Mouse (Mus musculus): ENCODE results near the gene Ubash3a. TPM values are rescaled to one million over a fixed set of nuclear protein-coding genes. Genes with fewer than 3 reads are reported as not detected.
A peak's percentile ranks its signal among the peaks of the same experiment; 100 is the strongest.

The Ubash3a gene
- total RNA-seq, 2 experiments from 2014 or later = 0.19 TPM; not detected in 1

- no peak for DNase-seq
Measured at GRCm38 (mm10) chr17:31280269-31280668, 72.6 kb downstream of the Ubash3a start.

DNA sequence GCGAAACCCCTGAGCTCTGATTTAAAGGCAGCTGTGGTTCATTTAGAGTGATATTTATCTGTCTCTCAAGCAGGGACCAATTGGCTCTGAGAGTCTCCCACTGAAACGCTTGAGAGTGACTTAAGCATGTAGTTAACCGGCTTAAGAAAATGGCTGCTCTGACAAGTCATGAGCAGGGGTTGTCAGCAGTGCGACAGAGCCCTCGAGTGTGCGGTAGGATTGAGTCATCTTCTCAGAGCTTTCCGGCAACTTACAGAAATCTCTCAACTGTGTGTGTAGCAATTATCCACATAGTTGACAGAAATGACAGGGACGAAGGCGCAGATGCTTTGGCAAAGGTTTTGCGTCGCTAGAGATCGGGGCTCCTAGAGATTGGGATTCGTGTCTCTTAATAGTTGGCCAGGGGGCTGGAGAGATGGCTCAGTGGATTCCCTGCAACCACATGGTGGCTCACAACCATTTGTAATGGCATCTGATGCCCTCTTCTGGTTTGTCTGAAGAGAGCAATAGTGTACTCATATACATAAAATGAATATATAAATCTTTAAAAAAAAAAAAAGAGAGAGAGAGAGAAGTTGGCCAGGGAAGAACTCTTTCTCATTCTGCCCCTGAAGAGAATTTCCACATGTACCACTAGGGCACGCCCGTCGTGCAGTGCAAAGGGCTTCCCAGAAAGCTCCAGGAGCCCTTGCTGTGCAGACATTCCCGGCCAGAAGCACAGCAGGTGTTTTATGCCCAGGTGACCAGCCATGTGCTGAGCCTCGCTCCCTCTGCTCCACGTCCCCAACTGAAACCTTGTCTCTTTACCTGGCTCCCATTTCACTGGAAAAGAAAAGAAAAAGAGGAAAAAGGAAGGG is 74.4 kb downstream of the Ubash3a start:
- DNase-seq = no peak

- DNase-seq = no peak
Measured at GRCm38 (mm10) chr17:31282687-31283053, 75.0 kb downstream of the Ubash3a start.

GRCm38 (mm10) chr17:31285867-31286266 is 78.2 kb downstream of the Ubash3a start:
- no peak for DNase-seq

DNA sequence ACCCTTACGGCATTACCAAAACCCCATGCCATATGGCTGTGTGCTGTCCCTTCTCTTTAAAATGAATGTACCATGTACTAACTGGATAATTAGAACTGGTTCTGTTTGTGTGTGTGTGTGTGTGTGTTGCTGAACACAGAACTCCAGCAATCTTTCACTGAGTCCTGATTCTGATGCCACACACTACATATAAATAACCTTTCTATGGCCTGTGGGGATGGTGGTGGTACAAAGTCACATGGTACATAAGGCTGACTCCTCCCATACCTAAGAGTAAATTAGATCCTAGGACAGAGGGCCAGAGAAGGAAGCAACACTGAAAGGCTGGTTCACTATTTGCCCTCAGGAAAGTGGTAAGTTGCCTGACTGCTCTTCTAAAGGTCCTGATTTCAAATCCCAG is 78.8 kb downstream of the Ubash3a start, which contains the start of gene Slc37a1:
Gene Slc37a1, plus strand, starts transcription at position 301 of the 400 bp plus-strand sequence.
- no peak for DNase-seq

GRCm38 (mm10) chr17:31287216-31287615 is 79.5 kb downstream of the Ubash3a start:
- DNase-seq = no peak

DNA sequence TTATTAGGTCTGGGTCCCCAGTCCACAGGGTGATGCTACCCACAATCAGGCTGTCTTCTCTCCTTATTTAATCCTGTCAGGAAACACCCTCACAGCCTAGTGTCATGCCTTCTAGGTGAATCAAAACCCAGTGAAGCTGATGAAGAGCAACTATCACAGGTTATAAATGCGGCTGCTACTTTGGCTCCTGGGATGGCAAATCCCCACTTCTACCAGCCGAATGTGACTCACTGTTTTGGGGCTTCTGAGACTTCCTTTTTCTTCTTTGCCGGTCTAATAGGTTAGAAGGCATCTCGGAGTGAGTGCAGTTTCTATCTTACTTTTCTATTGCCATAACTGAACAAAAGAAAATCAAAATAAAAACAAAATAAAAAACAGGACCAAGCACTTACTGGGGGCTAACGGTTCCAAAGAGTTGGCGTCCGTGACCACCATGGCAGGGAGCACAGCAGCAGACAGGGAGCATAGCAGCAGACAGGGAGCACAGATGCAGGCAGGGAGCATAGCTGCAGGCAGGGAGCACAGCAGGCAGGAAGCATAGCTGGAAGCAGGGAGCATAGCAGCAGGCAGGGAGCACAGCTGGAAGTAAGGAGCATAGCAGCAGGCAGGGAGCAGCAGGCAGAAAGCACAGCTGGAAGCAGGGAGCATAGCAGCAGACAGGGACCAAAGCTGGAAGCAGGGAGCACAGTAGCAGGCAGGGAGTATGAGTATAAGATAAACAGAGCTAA is 81.5 kb downstream of the Ubash3a start:
- DNase-seq = no peak

DNA sequence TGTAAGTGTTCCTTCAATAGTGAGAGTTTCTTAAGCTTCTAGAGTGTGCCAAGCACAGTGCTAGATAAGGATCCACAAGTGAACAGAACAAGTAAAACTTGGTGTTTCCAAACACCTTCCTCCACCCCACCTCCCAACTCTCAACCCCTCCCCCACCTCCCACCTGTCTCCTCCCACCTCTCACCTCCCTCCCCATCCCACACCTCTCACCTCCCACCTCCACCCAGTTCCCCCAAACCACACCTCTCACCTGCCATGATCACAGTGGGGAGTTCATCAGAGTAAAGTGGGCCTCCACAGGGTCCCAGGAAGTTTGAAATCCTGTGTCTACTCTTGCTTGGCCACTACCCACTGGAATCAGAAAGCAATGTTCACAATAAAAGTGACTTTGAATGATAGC is 82.6 kb downstream of the Ubash3a start:
- no peak for DNase-seq

- no peak for DNase-seq
Measured at GRCm38 (mm10) chr17:31290859-31291258, 83.2 kb downstream of the Ubash3a start.

GRCm38 (mm10) chr17:31294363-31295214 is 86.9 kb downstream of the Ubash3a start:
- no peak for DNase-seq

DNA sequence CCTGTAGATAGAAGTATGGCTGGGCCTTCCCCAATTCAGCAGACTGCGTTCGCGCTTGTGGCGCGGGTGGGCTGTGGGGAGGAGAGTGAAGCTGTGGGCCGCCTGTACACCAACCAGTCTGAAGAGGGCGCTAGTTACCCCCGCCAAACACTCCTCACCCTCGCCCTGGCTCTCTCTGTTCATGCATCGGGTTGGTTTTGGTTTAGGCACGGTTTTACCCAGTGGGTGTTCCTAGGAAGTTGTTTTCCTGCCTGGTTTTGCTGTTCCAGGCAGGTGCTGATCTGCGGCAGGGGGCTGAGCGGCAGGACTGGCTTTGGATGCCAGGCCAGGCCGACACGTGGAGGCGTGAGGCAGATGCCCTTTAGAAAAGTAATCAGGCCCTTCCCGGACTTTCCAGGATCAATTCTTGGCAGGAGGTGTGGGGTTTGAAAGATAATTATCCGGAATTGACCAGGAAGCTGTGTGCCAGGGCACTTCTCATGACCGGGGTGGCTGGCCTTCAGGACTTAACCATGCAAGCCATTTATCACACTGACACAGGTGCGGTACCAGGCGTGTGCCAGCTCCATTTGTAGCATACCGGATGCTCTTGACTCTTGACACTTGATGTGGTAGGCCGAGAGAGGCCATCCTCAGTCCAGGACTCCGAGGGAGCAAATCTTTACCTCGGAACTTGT is 87.7 kb downstream of the Ubash3a start:
- no peak for DNase-seq

DNA sequence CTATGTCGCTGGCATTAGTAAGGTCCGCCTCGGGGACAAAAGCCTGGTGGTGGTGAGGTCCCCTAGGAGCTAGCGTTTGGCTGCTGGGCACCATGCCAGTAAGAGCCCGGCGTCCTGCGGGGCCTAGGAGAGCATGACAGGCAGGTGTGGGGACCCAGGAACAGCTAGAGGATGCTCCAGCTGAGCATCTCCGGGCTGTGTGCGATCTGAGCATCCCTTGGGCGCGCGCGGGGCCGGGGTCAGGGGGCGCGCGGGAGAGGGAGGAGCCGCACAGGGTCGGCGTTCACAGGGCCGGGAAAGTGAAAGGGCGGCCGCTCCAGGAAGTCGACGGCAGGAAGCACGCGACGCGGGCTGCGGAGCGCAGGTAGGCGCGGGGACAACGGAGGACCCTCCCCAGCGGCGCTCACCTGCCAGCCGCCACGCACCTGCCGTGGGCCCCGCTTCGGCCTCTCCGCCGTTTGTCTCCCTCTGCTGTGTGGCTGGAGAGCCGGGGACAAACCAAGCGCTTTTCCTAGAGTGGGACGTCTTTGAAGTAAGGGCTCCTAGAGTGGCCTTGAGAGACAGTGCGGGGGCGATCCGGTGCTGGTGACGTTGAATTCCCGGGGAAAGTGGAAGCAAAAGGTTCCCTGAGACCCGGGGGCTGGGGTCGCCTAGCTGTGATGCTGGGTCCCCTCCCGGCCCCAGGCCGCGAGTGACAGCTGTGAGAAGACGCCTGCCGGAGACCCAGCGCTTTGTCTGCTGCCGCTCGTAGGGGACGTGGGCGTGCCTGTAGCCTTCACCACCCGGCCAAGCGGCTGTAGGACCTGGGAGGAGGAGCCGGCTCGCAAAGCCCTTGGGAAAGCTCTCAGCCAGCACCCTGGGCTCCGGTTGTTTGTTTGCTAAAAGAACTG is 88.5 kb downstream of the Ubash3a start:
- peak; percentile 77 for DNase-seq

Other genes with a start within 250 kb of the Ubash3a start
- 1 to 10 TPM; 1.8 to 2.9 TPM for gene Abcg1, start 150.2 kb upstream of the Ubash3a start, total RNA-seq (2021)
- gene Tff3, start 78.2 kb upstream of the Ubash3a start, total RNA-seq (2021) = not detected
- gene Tff2, start 63.6 kb upstream of the Ubash3a start, total RNA-seq (2021) = not detected
- not detected for gene Tff1, start 42.6 kb upstream of the Ubash3a start, total RNA-seq (2021)
- gene Tmprss3, start 8.9 kb upstream of the Ubash3a start, total RNA-seq (2021) = not detected
- gene Rsph1, start 69.5 kb downstream of the Ubash3a start, total RNA-seq (2021) = 10 to 100 TPM in 1 of 2 experiments, 1 to 10 TPM in 1; 8.0 to 10.2 TPM
- 1 to 10 TPM; 3.0 to 5.2 TPM for gene Slc37a1, start 78.9 kb downstream of the Ubash3a start, total RNA-seq (2021)
- gene Pde9a, start 178.3 kb downstream of the Ubash3a start, total RNA-seq (2021) = 1 to 10 TPM; 2.4 to 2.8 TPM

Measured in gastrocnemius, postnatal 25 days (tissue).